Mouse (Mus musculus): ENCODE measurements around the gene Themis3. TPM values are rescaled to one million over a fixed set of nuclear protein-coding genes. Genes with fewer than 3 reads are reported as not detected.

Themis3 gene
- polyA plus RNA-seq, 1 experiment = 0.08 TPM

- no peak overlapping the region for H3K4me3 ChIP-seq (replicated peaks; ENCODE audit: extremely low read depth, low read depth, low read length)
- DNase-seq = no peak
- 53% methylated on average over 9 of the region's 9 CpGs for WGBS
- no peak for TF ChIP-seq POLR2A (IDR thresholded peaks at IDR 0.05; ENCODE audit: borderline replicate concordance, extremely low read depth, low read depth, low read length)
- TF ChIP-seq CTCF (IDR thresholded peaks at IDR 0.05; ENCODE audit: insufficient read depth, low read length) = no peak
- H3K4me1 ChIP-seq (ENCODE audit: control insufficient read depth, insufficient read depth, low read length) = no peaks in the 10 kb centered on the region
These were observed 3.9 kb downstream of the Themis3 start for GRCm38 (mm10) chr17:66590353-66591075.

DNA sequence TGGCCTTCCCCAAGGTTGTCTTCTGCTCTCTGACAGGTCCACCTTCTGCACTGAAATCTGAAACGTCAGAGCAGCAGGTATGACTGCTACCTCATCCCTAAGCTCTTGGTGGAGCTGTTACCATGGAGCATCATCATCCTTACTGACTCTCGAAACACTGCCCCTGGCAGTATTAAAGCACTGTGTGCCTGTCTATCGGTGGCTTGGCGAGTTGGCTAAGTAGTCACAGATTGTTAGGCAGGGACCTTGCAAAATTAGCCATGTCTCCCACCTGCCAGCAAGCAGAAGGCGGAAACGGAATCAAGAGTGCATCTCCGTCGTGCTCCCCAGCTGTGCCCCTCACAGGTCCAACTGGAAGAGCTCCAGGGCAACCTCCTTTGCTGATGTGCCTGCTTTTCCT, 4.6 kb downstream of the Themis3 start:
- no peak for TF ChIP-seq POLR2A (IDR thresholded peaks at IDR 0.05; ENCODE audit: borderline replicate concordance, extremely low read depth, low read depth, low read length)
- no peak for TF ChIP-seq CTCF (IDR thresholded peaks at IDR 0.05; ENCODE audit: insufficient read depth, low read length)
- Histone ChIP-seq H3K4me3 (replicated peaks; ENCODE audit: extremely low read depth, low read depth, low read length) (no peak overlapping the region), H3K4me1 (ENCODE audit: control insufficient read depth, insufficient read depth, low read length) (no peaks in the 10 kb centered on the region)
- DNase-seq = no peak
- 56% methylated on average over 8 of the region's 8 CpGs for WGBS

- H3K4me1 ChIP-seq (ENCODE audit: control insufficient read depth, insufficient read depth, low read length) = no peaks in the 10 kb centered on the region
- TF ChIP-seq CTCF (IDR thresholded peaks at IDR 0.05; ENCODE audit: insufficient read depth, low read length) (no peak), POLR2A (IDR thresholded peaks at IDR 0.05; ENCODE audit: borderline replicate concordance, extremely low read depth, low read depth, low read length) (no peak)
- no peak for DNase-seq
- no peak overlapping the region for H3K4me3 ChIP-seq (replicated peaks; ENCODE audit: extremely low read depth, low read depth, low read length)
- 93% methylated on average over 10 of the region's 10 CpGs for WGBS
These were observed 7.7 kb downstream of the Themis3 start for GRCm38 (mm10) chr17:66586741-66587140.

DNA sequence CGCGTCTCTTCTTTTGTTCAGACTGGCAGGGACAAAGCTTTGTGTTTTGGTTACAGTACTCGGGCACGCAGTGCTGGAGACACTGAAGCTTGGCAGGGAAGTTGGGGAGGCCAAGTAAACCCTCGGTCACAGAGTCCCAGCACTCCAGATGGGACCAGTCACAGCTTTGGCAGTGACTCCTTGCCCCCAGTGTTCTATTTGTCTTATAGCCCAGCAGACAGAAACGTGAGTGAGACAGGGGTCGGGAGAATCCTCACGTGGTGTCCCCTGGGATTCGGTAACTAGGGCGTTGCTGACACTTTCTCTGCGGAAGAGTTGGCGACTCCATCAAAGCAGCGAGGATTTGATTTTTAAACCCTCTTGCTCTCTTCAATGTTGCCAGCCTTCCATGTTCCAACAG, 8.3 kb downstream of the Themis3 start:
- Histone ChIP-seq H3K4me1 (ENCODE audit: control insufficient read depth, insufficient read depth, low read length) (no peaks in the 10 kb centered on the region), H3K4me3 (replicated peaks; ENCODE audit: extremely low read depth, low read depth, low read length) (no peak overlapping the region)
- 58% methylated on average over 13 of the region's 13 CpGs for WGBS
- TF ChIP-seq POLR2A (IDR thresholded peaks at IDR 0.05; ENCODE audit: borderline replicate concordance, extremely low read depth, low read depth, low read length) (no peak), CTCF (IDR thresholded peaks at IDR 0.05; ENCODE audit: insufficient read depth, low read length) (no peak)
- DNase-seq = no peak

DNA sequence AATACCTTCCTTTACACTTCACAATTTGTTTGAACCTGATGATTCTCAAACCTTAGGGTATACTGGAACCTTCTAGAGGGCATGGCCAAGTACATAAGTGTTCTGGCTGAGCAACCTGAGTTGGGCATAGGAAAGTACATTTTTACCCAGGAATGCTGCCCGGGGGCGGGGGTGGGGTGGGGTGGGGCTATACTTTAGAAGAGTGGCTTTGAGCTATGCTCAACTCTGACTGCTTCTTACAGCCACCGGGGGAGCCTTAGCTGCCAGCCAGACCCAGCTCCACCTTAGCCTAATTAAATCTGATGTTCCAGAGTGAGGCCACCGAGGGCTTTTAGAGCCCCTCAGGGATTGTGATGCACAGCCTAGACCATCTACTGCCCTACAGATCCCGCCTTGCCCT, 13.4 kb downstream of the Themis3 start:
- 65% methylated on average over 5 of the region's 5 CpGs for WGBS
- DNase-seq = no peak
- TF ChIP-seq CTCF (IDR thresholded peaks at IDR 0.05; ENCODE audit: insufficient read depth, low read length) (no peak), POLR2A (IDR thresholded peaks at IDR 0.05; ENCODE audit: borderline replicate concordance, extremely low read depth, low read depth, low read length) (no peak)
- Histone ChIP-seq H3K4me1 (ENCODE audit: control insufficient read depth, insufficient read depth, low read length) (no peaks in the 10 kb centered on the region), H3K4me3 (replicated peaks; ENCODE audit: extremely low read depth, low read depth, low read length) (no peak overlapping the region)

DNA sequence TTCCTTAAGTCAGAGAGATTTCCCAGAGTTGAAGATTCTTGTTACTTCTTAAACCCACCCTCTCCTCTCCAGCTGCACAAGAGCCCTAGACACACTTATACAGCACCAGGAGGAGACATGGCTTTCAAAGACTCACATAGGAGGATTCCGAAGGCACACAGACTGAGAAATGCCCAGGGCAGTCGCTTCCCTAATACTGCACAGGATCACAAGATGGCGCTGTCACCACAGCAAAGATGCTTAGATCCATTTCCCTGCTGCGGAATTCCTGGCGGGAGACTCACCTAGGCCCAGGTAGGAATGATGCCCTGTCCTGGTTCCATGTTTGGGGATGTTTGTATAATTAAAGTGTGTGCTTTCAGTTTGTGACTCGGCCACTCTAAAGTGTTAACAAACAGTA, 16.4 kb downstream of the Themis3 start:
- H3K4me1 ChIP-seq (ENCODE audit: control insufficient read depth, insufficient read depth, low read length) = no peaks in the 10 kb centered on the region
- no peak overlapping the region for H3K4me3 ChIP-seq (replicated peaks; ENCODE audit: extremely low read depth, low read depth, low read length)
- WGBS = 19% methylated on average over 6 of the region's 6 CpGs
- DNase-seq = peak; percentile 57
- TF ChIP-seq CTCF (IDR thresholded peaks at IDR 0.05; ENCODE audit: insufficient read depth, low read length) (peak; percentile 79), POLR2A (IDR thresholded peaks at IDR 0.05; ENCODE audit: borderline replicate concordance, extremely low read depth, low read depth, low read length) (no peak)

GRCm38 (mm10) chr17:66577507-66577906, 16.9 kb downstream of the Themis3 start:
- no peak for DNase-seq
- no peak for TF ChIP-seq CTCF (IDR thresholded peaks at IDR 0.05; ENCODE audit: insufficient read depth, low read length)
- TF ChIP-seq POLR2A (IDR thresholded peaks at IDR 0.05; ENCODE audit: borderline replicate concordance, extremely low read depth, low read depth, low read length) = no peak
- 77% methylated on average over 6 of the region's 6 CpGs for WGBS
- Histone ChIP-seq H3K4me3 (replicated peaks; ENCODE audit: extremely low read depth, low read depth, low read length) (no peak overlapping the region), H3K4me1 (ENCODE audit: control insufficient read depth, insufficient read depth, low read length) (no peaks in the 10 kb centered on the region)

DNA sequence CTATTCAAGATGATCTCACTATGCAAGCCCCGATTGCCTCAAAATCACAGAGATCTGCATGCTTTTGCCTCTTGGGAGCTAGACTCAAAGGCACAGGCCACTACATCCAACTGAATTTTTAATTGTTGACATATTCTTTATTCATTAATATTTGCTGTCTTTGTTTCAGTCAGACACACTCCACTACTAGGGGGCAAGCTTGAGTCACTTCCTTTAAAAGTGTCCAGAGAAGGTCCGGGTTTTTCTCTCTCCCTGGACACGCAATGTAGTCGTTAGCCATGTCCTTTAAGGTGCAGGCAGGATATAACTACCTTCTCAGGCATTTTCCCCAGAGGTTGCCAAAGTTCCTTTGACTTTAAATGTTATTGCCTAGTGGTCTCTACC, 21.8 kb downstream of the Themis3 start:
- Histone ChIP-seq H3K4me3 (replicated peaks; ENCODE audit: extremely low read depth, low read depth, low read length) (no peak overlapping the region), H3K4me1 (ENCODE audit: control insufficient read depth, insufficient read depth, low read length) (no peaks in the 10 kb centered on the region)
- 49% methylated on average over 4 of the region's 4 CpGs for WGBS
- TF ChIP-seq POLR2A (IDR thresholded peaks at IDR 0.05; ENCODE audit: borderline replicate concordance, extremely low read depth, low read depth, low read length) (no peak), CTCF (IDR thresholded peaks at IDR 0.05; ENCODE audit: insufficient read depth, low read length) (no peak)
- no peak for DNase-seq

- TF ChIP-seq CTCF (IDR thresholded peaks at IDR 0.05; ENCODE audit: insufficient read depth, low read length) (no peak), POLR2A (IDR thresholded peaks at IDR 0.05; ENCODE audit: borderline replicate concordance, extremely low read depth, low read depth, low read length) (no peak)
- DNase-seq = no peak
- no peaks in the 10 kb centered on the region for H3K4me1 ChIP-seq (ENCODE audit: control insufficient read depth, insufficient read depth, low read length)
- WGBS = 57% methylated on average over 11 of the region's 11 CpGs
- H3K4me3 ChIP-seq (replicated peaks; ENCODE audit: extremely low read depth, low read depth, low read length) = no peak overlapping the region
These were observed 22.4 kb downstream of the Themis3 start for GRCm38 (mm10) chr17:66571860-66572676.

Data from lung, adult 2 months (tissue).